Mouse (Mus musculus) embryo, embryonic 9.5 days (tissue): ENCODE measurements around the gene Ripor3.

Source experiments
- DNase-seq: peaks from one replicate; pipeline ENCODE4 v3.0.0-alpha.2; 2017; ENCODE audit errors: extremely low spot score

Ripor3 gene

GRCm38 (mm10) chr2:168028376-168028775 is 18.0 kb upstream of the Ripor3 start:
- no peak for DNase-seq

GRCm38 (mm10) chr2:168026467-168026866 is 16.0 kb upstream of the Ripor3 start:
- no peak for DNase-seq

- DNase-seq, result no peak
These were observed 15.5 kb upstream of the Ripor3 start for GRCm38 (mm10) chr2:168025882-168026281.

- DNase-seq, result no peak
These were observed 14.8 kb upstream of the Ripor3 start for GRCm38 (mm10) chr2:168025174-168025573.

GRCm38 (mm10) chr2:168023763-168024402 is 13.5 kb upstream of the Ripor3 start:
- DNase-seq, result no peak

GRCm38 (mm10) chr2:168019201-168019715 is 8.8 kb upstream of the Ripor3 start:
- DNase-seq, result no peak

- DNase-seq, result peak; percentile 52
These were observed 6.6 kb upstream of the Ripor3 start for GRCm38 (mm10) chr2:168016951-168017391.

GRCm38 (mm10) chr2:168010893-168011292 is 475 bp upstream of the Ripor3 start:
- DNase-seq, result no peak

GRCm38 (mm10) chr2:168008132-168008531 is 2.3 kb downstream of the Ripor3 start:
- DNase-seq, result peak; percentile 53

- DNase-seq, result no peak
These were observed 3.9 kb downstream of the Ripor3 start for GRCm38 (mm10) chr2:168006489-168006888.

GRCm38 (mm10) chr2:168005616-168006015 is 4.8 kb downstream of the Ripor3 start:
- no peak for DNase-seq

GRCm38 (mm10) chr2:168005005-168005404 is 5.4 kb downstream of the Ripor3 start:
- no peak for DNase-seq

GRCm38 (mm10) chr2:168004369-168004768 is 6.0 kb downstream of the Ripor3 start:
- DNase-seq, result no peak

GRCm38 (mm10) chr2:168003431-168003830 is 7.0 kb downstream of the Ripor3 start:
- DNase-seq, result no peak

GRCm38 (mm10) chr2:168002884-168003283 is 7.5 kb downstream of the Ripor3 start:
- no peak for DNase-seq

GRCm38 (mm10) chr2:168002188-168002587 is 8.2 kb downstream of the Ripor3 start:
- no peak for DNase-seq

- no peak for DNase-seq
These were observed 11.2 kb downstream of the Ripor3 start for GRCm38 (mm10) chr2:167999145-167999743.

GRCm38 (mm10) chr2:167997562-167997961 is 12.9 kb downstream of the Ripor3 start:
- DNase-seq, result no peak

GRCm38 (mm10) chr2:167996672-167997215 is 13.7 kb downstream of the Ripor3 start:
- no peak for DNase-seq

- no peak for DNase-seq
These were observed 14.4 kb downstream of the Ripor3 start for GRCm38 (mm10) chr2:167995870-167996635.

- DNase-seq, result no peak
These were observed 17.2 kb downstream of the Ripor3 start for GRCm38 (mm10) chr2:167993260-167993659.

- DNase-seq, result no peak
These were observed 21.1 kb downstream of the Ripor3 start for GRCm38 (mm10) chr2:167989310-167989709.
